Mouse (Mus musculus): ENCODE results near the gene Efcab6.

The Efcab6 gene

DNA sequence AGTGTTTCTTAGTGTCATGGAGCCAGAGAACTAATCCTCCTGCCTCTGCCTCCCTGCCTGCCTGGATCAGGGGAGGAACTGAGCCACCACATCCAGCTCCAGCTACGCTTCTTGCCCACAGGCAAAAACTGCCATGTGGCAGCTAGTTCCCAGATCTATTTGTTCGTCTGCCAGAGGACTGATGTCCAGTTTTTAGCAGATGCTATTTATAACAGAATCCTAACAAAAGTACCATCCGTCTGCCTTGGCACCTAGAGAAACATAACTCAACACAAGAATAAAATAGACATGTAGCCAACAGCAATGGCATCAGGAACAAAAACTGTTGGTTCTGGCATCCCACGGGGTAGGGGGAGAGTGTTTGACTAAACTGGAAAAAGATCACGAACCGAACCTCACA is 6.3 kb downstream of the Efcab6 start:
- no peak for DNase-seq (ENCODE audit: low spot score in 2 of 2)

DNA sequence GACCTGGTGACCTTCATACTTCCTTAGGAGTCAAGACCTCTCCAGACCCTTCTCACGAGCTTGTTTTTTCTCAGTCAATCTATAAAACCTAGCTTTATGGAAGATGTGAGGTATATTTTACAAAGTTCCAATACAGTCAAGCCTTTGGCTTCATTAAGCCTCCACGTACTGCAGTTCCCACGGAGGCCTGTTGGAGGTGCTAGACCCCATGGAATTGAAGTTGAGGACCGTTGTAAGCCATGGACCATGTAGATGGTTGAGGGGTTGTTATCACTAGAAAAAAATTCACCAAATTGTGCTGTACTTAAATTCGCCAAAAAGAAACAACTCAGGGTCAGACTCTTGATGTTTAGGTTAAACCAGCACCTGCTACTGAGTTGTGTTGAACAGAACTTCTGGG is 9.1 kb downstream of the Efcab6 start:
- no peak for DNase-seq (ENCODE audit: low spot score in 2 of 2)

DNA sequence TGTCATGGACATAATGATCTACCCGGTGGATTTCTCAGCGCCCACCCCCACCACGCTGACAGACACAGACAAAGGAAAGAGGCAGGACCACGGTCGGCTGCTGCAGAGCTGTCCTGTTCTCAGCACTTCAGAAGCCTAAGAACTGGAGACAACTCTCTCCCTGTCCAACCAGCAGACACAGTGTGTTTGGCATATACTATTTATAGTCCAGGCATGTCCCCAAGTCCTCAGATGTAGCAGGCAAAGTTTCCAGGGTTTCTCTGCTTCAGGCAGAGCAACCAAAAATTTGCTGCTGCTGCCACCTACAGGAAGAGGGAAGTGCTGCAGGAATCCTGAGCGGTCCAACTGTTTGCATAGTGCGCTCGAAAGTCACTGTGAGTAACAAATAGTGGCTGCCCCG is 11.3 kb downstream of the Efcab6 start:
- peak; percentile 57 to 72 for DNase-seq (ENCODE audit: low spot score in 2 of 2)

DNA sequence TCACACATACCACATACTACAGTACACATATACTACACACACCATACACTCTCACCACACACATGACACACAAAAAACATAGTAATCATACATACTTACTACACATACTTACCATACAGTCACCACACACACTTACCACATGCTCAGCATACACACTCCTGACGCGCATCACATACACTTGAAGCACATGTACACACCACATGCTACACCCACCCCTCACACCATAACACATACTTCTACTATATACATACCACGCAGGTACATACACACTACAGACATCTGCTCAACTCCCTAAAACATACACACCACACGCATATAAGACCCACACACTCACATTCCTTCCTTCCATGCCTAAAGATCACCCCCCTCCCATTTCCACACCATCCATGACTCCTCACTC is 11.9 kb downstream of the Efcab6 start:
- no peak for DNase-seq (ENCODE audit: low spot score in 2 of 2)

DNA sequence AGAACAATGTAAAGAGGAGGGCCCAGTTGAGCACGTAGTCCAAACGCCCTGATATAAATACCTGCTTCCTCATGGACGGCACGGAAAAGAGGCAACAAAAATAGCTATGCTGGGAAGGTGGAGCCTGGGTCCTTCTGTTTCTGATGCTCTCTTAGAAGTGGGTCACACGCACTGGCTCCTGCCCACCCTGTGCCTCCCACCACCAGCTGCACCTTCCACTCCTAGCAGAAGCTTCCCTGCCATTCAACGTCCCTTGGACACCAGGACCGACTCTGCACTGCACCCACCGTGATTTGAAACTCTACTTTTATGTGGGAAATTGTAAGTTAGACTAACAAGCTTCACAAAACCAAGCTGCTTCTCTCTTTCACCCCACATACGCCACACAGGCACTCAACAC is 12.8 kb downstream of the Efcab6 start:
- no peak for DNase-seq (ENCODE audit: low spot score in 2 of 2)

DNA sequence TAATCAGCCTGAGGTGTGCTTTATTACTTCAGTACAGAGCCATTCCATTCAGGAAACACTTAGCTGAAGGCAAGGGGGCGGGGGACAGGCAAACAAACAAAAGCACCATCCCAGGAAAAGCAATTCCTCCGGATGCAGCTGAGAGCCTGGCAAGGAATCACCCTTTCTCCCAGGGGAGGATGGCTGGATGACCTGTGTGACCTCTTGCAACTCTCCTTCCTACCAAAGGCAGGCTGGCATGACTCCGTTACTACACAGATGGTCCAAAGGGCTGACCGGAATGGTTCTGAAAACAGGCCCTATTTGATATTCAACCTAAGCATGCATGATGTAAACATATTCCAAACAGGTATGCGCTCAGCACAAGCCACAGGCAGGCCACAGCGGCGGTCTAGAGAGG is 15.6 kb downstream of the Efcab6 start:
- DNase-seq (ENCODE audit: low spot score in 2 of 2), result no peak

DNA sequence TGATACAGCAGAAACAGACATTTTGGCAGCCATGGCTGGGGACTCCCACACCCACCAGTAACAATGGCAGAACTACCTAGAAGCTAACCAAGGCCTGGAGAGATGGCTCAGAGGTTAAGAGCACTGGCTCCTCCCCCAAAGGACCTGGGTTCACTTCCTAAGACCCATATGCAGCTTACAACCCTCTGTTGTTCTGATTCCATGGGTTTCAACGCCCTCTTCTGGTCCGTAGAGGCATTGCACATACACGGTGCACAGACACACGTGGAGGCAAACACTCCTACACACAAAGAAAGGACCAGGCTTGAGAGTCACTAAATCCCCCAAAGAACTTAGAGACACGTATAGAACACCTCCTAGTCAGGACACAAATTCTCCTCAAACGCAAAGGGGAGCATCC is 19.6 kb downstream of the Efcab6 start:
- DNase-seq (ENCODE audit: low spot score in 2 of 2), result no peak

DNA sequence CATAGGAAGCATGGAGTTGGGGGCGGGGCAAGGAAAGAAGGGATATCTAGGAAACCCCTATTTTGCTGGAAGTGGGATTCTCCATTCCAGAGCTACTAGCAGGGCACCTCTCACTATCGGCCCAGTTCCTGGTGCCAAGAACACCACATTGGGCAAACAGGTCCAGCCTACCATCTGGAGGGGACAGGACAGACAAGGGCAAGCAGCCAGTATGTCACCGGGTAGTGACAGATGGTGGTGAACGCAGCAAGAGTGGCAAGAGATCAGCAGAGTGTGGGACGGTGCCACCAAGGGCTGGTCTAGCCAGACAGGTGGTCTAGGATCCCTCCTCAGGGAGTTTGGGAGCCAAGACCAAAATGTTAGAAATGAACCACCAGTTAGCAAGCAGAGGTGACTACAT is 28.1 kb downstream of the Efcab6 start:
- DNase-seq (ENCODE audit: low spot score in 2 of 2), result no peak

DNA sequence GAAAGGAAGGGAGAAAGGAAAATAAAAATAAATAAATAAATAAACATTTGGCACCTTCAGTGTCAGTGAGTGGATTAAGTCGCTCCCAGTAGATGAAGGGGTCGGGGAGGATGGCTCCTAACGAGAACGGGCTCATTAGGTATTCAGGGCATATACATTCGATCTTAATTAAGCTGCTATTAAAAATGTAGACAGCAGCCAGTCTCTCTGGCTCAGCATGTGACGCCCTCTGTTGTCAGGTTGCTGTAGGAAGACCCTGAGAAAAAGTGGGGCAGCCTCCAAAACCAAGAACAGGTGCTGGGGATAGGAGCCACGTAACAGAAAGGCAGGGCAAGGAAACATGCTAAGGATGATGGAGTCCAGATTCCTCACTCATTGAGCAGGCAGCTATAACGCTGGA is 39.5 kb downstream of the Efcab6 start:
- no peak for DNase-seq (ENCODE audit: low spot score in 2 of 2)

DNA sequence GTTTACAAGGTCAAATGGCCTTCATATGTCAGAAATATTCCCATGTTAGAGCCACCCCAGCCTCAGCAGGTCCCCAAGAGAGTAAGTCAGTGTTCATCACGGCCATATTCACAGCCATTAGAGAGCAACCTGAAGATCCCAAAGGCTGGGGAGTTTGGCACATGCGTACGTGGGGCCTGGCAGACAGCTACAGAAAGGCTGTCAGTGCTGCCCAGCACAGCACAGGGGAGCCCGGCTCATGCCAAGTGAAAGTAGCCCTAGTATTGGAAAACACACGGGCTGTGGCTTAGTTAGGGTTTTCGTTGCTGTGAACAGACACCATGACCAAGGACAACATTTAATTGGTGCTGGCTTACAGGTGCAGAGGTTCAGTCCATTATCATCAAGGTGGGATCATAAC is 40.3 kb downstream of the Efcab6 start:
- no peak for DNase-seq (ENCODE audit: low spot score in 2 of 2)

DNA sequence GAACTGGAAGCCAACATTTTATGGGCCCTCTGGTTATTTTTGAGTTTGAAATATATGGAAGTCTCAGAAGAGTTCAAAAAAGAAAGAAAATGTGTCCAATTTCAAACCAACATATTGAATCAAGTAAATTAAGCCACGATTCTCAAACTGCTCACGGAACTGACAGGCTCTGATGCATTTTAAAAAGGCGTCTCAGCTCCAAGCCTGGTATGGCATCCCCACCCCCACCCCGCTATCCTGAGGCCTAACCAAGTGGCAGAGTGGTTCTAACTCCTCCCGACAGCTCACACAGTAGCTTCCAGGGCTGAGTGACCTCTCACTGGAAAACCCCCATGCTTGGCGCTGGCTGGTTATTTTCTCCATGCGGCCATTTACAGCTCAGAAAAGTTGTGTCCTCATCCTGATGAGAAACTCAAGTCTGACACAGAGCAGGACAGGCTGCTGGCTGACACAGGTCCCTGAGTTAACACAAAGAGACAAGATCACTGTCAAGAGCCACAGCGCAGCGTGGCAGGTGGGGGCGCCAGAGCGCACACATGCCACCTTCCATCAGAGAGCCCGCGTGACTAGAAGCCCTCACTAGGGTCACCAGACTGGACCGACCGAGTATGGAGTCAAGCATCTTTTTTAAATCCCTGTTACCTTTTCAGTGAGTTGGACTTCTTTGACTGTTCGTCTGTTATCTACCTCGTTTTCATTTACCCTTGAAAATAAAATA is 55.7 kb downstream of the Efcab6 start:
- DNase-seq (ENCODE audit: low spot score in 2 of 2), result no peak

DNA sequence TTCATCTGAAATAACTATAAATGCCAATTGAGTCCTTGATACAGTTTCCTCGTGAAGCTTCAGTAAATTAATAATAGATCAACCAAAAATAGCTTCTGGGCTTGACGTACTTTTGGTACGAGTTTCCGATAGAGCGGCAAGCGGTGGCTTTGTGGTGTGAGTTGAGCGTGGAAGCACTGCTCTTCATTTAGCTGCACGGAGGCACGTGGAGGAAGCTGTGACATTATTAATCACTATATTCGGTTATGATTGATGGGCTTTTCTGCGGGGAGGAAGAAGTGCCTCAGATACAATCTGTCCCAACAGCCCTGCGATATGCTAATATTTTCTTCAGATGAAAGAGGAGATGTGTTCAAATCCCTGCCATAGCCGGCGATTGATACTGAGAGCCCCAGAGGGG is 60.9 kb downstream of the Efcab6 start:
- no peak for DNase-seq (ENCODE audit: low spot score in 2 of 2)

DNA sequence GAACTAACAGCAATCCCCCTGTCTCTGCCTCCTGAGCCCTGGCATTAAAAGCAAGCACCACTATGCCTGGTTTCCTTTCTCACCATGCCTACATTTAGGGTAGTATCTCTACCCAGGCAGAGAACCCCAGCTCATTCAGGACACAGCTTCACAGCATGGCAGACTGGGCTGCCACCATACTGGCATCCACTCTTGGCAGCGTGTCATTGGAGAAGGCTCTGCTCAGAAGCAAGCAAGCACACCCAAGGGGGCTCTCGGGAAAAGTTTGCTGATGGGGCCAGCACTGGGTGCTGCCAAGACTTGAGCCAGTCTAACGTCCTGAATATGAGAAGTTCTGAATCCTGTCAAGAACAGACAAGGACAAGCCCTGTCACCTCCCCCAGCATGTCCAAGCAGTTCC is 66.1 kb downstream of the Efcab6 start:
- DNase-seq (ENCODE audit: low spot score in 2 of 2), result no peak

DNA sequence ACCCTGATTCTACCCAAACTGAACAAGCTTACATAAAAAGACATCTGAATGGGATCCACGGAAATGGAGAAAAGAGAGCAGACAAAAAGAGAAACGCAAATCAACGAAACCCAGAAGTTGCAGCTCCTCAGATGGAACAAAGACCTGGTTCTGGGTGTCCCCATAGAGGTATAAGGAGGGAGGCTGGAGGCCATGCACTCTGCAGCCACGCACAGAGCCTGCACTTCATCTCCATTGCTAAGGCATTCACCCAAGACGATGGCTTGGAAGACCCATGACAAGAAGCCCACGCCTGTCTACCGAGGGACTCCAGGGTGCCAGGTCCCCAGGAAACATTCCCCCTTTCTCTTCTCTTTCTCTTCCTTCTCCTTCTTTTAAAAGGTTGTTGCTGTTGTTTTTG is 66.6 kb downstream of the Efcab6 start:
- no peak for DNase-seq (ENCODE audit: low spot score in 2 of 2)

DNA sequence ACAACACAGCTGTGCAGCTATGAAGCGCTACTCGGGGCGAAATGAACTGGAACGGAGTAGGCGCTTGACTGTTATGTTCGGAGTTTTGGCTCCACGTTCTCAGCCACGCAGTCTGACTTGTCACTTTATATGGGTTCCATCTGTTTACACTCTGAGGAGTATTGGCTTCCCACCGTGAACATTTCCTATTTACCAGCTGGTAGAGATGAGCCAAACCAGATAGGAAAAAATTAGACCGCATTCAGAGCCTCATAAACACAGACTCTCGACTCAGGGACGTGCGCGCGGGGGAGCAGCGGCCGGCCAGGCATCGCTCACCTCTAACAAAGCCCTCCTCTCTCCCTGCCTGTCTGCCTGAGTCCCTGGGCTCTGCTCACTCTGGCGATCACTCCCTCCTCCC is 67.1 kb downstream of the Efcab6 start:
- no peak for DNase-seq (ENCODE audit: low spot score in 2 of 2)

DNA sequence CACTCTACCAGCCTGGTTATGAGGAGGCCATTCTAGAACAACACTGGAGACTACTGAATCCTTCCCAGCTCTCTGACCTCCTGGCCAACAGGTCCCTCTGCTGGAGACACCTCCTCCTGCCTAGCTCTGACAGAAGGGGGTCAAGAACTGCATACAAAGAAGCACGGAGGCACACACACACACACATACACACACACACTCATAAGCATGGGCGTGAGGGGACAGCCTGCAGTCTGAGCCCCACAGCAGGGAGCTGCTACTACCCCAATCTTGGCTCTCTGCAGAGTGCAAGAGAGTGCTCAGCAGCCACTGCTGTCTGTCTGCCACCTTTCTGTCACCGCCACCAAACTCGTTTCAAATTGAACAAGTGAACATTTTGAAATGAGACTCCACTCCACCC is 67.6 kb downstream of the Efcab6 start:
- no peak for DNase-seq (ENCODE audit: low spot score in 2 of 2)

DNA sequence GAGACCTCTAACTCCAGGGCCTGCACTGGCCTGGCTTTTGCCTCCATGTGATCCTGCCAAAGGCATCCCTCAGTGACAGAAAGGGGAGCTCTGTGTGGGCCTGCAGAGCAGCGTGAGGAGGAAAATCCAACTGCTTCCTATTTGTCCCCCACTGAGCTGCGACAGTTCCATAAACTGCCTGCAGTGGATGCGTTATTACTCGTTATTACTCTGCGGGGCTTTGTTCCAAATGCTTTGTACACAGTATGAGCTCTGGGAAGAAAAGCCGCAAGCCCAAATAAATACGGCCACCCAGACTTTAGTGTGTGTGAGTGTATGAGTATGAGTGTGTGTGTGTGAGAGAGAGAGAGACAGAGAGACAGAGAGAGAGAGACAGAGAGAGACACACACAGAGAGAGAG is 68.3 kb downstream of the Efcab6 start:
- DNase-seq (ENCODE audit: low spot score in 2 of 2), result no peak

DNA sequence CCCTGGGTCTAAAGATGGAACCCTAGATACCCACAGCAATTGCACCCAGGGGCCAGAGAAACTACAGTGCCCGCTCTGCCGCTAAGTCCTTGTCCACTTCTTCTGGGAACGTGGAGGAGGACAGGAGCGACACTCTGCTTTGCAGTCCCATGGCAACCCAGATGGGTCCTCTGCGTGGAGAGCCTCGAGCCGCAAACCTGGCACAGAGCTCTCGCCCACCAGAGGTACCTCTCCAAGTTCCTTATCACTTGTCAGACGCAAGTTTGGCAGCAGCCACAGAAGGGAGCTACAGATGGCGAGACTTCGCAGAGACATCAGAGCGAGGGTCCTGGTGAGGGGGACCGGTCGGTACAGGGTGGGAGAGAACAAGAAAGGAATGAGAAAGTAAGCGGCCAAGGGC is 73.0 kb downstream of the Efcab6 start:
- no peak for DNase-seq (ENCODE audit: low spot score in 2 of 2)

DNA sequence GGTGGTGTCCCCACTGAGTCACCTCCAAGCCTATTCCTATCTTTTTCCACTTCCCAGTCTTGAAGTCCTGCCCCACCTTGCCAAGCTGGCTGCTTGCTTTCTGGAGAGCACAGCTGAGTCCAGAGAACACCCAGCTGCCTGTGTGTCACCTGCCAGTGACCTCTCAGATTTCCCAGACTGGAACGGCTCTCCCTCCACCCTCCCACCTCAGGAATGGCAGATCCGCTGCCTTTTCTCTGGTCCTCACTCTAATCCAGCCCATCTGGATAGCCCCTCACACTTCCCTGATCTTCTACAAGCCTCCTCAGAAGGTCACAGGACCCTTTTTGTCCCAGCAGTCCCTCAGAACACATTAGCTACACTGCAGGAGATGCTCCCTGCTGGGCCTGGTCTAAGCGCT is 73.7 kb downstream of the Efcab6 start:
- no peak for DNase-seq (ENCODE audit: low spot score in 2 of 2)

DNA sequence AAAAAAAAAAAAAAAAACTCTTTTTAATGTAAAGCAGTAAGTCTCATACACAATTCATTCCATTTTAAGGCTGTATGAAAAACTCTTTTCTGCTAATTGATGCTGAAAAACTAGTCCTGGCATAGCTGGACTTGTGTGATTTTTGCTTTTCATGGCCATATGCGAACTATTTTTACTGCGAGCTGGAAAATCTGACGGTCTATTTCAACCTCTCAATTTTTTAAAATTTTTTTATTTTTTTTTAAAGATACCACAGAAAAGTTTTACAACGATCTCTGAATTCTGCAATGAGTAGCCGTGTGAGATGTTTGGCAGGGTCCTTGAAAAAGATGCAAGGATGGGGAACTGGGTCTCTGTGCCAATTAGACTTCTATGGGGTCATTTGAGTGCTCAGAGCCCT is 75.9 kb downstream of the Efcab6 start:
- DNase-seq (ENCODE audit: low spot score in 2 of 2), result no peak

DNA sequence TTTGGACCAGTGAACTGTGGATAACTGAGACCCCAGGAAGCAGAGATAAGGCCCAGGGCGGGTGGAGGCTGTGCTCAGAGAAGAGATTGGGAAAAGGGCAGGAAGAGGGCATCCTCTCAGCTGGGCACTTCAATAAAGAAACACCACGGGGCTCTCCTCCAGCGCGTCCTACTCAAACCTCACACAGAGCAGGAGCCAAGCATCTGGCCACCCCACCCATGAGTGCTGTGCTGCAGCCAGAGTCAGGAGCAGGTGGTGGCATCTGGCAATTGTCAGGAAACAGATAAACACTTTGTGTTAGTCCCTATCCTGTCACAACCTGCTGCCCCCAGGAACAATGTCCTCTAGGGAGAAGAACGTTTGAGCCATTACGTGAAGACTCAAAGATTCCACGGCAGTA is 77.1 kb downstream of the Efcab6 start:
- DNase-seq (ENCODE audit: low spot score in 2 of 2), result no peak

DNA sequence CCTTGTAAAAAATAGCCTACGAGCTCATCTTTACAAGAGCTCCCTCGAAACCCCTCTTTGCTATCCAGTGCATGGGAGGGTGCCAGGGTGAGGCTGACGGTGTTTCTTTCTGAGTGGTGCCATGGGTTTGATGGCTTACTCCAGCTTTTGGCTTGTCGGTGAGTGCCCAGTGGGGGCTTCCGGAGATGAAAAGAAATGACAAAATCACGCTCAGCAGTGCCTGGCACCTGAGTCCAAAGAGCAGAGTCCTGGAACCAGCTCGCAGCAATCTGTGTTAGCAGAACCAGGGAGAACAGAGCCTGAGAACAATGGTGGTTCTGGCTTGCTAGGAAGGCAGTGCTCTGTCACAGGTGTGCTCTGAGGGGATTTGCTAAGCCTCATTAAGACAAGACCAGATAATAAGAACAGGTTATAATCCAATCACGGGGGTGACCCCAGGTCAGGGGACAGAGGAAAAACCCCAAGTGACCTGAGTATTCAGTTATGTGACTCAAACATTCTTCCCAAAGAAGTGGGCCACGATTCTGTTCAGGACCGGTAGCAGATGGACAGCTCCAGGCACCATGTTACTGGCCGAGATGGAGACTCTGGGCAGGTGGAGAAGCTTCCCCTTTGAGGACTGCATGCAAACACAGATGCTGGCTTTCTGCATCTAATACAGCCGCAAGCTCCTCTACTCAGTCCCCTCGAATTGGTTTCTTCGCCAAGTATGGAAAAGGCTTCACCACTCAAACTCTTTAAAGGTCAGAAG is 82.8 kb downstream of the Efcab6 start:
- DNase-seq (ENCODE audit: low spot score in 2 of 2), result no peak

DNA sequence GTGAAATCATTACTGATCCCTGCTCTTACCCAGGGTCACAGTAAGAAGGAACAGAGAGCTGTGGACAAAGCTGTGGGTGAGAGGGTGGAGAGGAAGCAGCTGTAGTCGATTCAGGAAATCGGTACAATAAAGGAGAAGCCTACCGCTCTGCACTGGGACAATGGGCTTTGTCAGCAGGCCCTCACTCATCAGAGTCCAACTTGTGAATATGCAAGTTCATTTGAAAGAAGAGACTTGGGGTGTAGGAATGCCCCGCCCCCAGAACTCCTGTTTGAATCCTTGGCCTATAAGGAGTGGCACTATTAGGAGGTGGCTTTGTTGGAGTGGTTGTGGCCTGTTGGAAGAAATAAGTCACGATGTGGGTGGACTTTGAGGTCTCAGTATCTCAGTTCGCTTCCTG is 86.3 kb downstream of the Efcab6 start:
- no peak for DNase-seq (ENCODE audit: low spot score in 2 of 2)

DNA sequence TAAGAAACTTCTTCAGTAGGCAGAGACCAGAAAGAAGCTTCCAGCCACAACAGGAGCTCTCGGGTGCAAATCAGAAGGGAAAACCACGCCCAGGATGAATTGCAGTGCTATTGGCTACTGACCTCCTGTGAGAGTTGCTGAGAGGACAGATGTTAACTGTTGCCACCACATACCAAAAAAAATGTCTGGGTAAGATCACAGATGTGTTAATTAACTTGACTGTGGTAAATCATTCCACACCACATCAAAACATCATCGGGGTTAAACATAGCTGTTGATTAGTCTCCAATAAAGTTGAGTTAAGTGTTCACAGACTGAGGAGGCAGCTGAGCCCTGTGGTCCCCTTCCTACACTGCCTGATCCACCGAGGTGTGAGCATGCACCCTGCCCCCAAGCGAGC is 88.1 kb downstream of the Efcab6 start:
- DNase-seq (ENCODE audit: low spot score in 2 of 2), result no peak
